Mouse (Mus musculus) G1E (cell line): ENCODE measurements around the gene Tnik.

ENCODE experiments used
- CTCF ChIP-seq: IDR thresholded peaks from 2 replicates; pipeline ENCODE4 v1.5.1; 2012; ENCODE audit warnings: low read depth, low read length, inconsistent platforms, mixed read lengths
- GATA1 ChIP-seq: IDR thresholded peaks from 2 replicates; pipeline ENCODE4 v1.6.1; 2012; ENCODE audit warnings: borderline replicate concordance, low read length, inconsistent platforms, mixed read lengths
- GATA2 ChIP-seq: IDR thresholded peaks from 2 replicates; pipeline ENCODE4 v1.6.1; 2012; ENCODE audit warnings: low read depth, low read length, inconsistent platforms, borderline replicate concordance
- POLR2AphosphoS5 ChIP-seq: IDR thresholded peaks from 2 replicates; pipeline ENCODE4 v1.6.1; 2012; ENCODE audit warnings: low read depth, low read length, inconsistent platforms; ENCODE audit not compliant: insufficient replicate concordance
- TAL1 ChIP-seq: conservative IDR thresholded peaks from 2 replicates; pipeline ENCODE4 v1.6.1; 2012; ENCODE audit warnings: low read depth, low read length, inconsistent platforms, mixed read lengths

GRCm38 (mm10) chr3:28265183-28265582 is 2.2 kb downstream of the Tnik start:
- TF ChIP-seq CTCF = no peak
- TF ChIP-seq TAL1 = no peak
- TF ChIP-seq GATA1 = no peak
- no peak for TF ChIP-seq POLR2AphosphoS5
- no peak for TF ChIP-seq GATA2
